Mouse (Mus musculus) cortical plate, adult 2 months (tissue): ENCODE measurements around the gene Bbox1. TPM values are rescaled to one million over a fixed set of nuclear protein-coding genes. Genes with fewer than 3 reads are reported as not detected.

Source experiments
- H3K27ac ChIP-seq: fragments of 200-500 bp; 2 replicates; pipeline ENCODE4 v1.5.1; 2012; ENCODE audit warnings: low read length, control low read depth, inconsistent platforms; ENCODE audit not compliant: insufficient read depth
- H3K4me1 ChIP-seq: fragments of 200-500 bp; 2 replicates; pipeline ENCODE4 v1.6.1; 2011; ENCODE audit warnings: low read length; ENCODE audit not compliant: control insufficient read depth, insufficient read depth
- H3K4me3 ChIP-seq: fragments of 200-500 bp; 2 replicates; pipeline ENCODE4 v1.5.1; 2011; ENCODE audit warnings: mild to moderate bottlenecking, low read length, control low read depth; ENCODE audit not compliant: insufficient read depth
- CTCF ChIP-seq: fragments of 200-500 bp; IDR thresholded peaks from 2 replicates; pipeline ENCODE4 v1.5.1; 2011; ENCODE audit warnings: mild to moderate bottlenecking, control low read depth, low read length; ENCODE audit not compliant: insufficient read depth; ENCODE audit errors: extremely low read depth
- POLR2A ChIP-seq: fragments of 200-500 bp; IDR thresholded peaks from 2 replicates; pipeline ENCODE4 v1.6.1; 2011; ENCODE audit warnings: mild to moderate bottlenecking, low read length, control low read depth; ENCODE audit not compliant: insufficient read depth; ENCODE audit errors: extremely low read depth
- polyA plus RNA-seq: library from polyadenylated mRNA; depleted of rRNA; stranded (reverse); fragments of >200 nt; gene quantifications from 2 replicates; pipeline ENCODE4 v1.2.3, GENCODE M21; 2012; rRNA removed

The Bbox1 gene
- polyA plus RNA-seq, 1 experiment = 1.4 TPM

- no peak overlapping the region for H3K4me3 ChIP-seq
- no peak for TF ChIP-seq CTCF
- TF ChIP-seq POLR2A = no peak
- no peak overlapping the region for H3K27ac ChIP-seq
- H3K4me1 ChIP-seq = no peaks in the 10 kb centered on the region
Measured at GRCm38 (mm10) chr2:110220492-110220891, 93.9 kb downstream of the Bbox1 start.

DNA sequence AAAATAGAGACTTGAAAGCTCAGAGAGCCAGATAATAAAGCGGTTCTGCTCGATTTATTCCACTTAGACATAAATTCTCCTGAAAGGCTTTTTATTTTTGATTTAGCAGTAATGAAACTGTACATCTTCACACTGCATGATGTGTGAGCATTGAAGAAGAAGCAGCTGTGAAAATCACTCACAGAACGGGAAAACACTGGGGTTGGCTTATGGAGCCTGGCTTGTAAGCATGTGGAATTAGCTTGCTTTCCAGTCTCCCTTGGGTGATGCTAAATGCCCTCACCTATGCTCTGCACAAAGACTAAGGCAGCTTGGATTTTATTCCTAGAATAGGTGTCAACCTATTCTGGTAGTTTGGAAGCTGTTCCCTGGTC is 98.7 kb downstream of the Bbox1 start:
- TF ChIP-seq CTCF = no peak
- no peak for TF ChIP-seq POLR2A
- Histone ChIP-seq H3K4me3 (no peak overlapping the region), H3K27ac (no peak overlapping the region), H3K4me1 (no peaks in the 10 kb centered on the region)

- Histone ChIP-seq H3K27ac (no peak overlapping the region), H3K4me1 (no peaks in the 10 kb centered on the region), H3K4me3 (no peak overlapping the region)
- TF ChIP-seq CTCF (no peak), POLR2A (no peak)
Measured at GRCm38 (mm10) chr2:110214991-110215684, 99.2 kb downstream of the Bbox1 start.

GRCm38 (mm10) chr2:110214278-110214677 is 100.1 kb downstream of the Bbox1 start:
- H3K27ac ChIP-seq = no peak overlapping the region
- no peaks in the 10 kb centered on the region for H3K4me1 ChIP-seq
- TF ChIP-seq CTCF (no peak), POLR2A (no peak)
- no peak overlapping the region for H3K4me3 ChIP-seq

Other genes starting within 250 kb of the Bbox1 start
- gene Fibin, start 48.6 kb upstream of the Bbox1 start, polyA plus RNA-seq = 1.3 and 2.3 TPM in 2 replicates